Mouse (Mus musculus) naive thymus-derived CD4-positive, alpha-beta T cell, adult 5 months (primary cell): Measurements from ENCODE around the gene Gkn1. TPM values are rescaled to one million over a fixed set of nuclear protein-coding genes. Genes with fewer than 3 reads are reported as not detected.

Experiments
- polyA plus RNA-seq: library from polyadenylated mRNA; unstranded; fragments of 100-300 nt; shearing (Covaris generic); gene quantifications from one replicate; pipeline ENCODE4 v1.2.1, GENCODE M21; 2017

Gene Gkn1
- polyA plus RNA-seq = not detected

DNA sequence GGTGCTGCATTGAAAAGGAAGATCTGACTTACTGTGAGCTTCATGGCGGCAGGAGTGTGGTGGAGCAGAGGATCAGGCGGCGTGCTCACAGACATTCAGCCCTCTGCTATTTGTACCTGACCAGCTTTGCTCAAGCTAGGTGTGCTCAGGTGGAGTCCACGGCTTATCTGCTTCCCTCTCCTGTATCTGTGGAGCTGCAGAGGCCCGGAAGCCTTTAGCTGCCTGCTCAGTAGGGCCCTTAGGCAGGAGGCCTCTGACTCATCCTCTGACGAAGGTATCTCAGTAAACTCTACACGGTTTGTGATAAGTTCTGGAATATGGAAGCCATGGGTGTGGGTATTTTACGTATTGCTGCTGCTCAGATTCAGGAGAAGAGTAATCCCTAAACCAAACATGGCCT, at the start of gene Gkn1:
Gene Gkn1, minus strand, starts transcription at position 114 of the 400 bp plus-strand sequence.

DNA sequence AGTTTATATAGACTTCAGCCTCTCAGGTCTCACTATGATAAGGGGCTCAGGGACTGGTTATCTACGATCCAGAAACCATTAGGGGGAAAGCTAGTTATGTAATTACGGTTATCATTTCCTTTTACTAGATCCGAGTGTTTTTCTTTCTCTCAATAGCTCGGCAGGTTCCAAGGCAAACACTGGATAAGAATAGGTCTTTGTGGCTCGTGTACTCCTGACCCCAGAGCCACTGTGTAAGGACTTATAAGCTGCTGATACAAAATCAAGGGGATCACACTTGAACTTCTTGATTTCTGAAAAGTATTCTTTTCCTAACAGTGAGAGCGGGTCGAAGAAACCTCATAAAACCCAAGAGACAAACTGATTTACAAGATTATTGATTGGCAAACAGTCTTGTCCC, 38.1 kb upstream of the Gkn1 start, which contains the start of gene Gkn3:
Gene Gkn3, minus strand, starts transcription at position 59 of the 400 bp plus-strand sequence.

GRCm38 (mm10) chr6:87373057-87373456, 22.3 kb upstream of the Gkn1 start, which contains the start of gene Gkn2:
Gkn2 (plus strand) TSS chr6:87373357.

GRCm38 (mm10) chr6:87335091-87335934, 15.4 kb downstream of the Gkn1 start, which contains the start of gene Antxr1:
Antxr1 (minus strand) TSS chr6:87335821.

Other genes starting within 250 kb of the Gkn1 start
- gene D6Ertd527e, start 246.2 kb downstream of the Gkn1 start, polyA plus RNA-seq = 0.31 TPM
- 0.11 TPM for gene Antxr1, start 15.1 kb downstream of the Gkn1 start, polyA plus RNA-seq
- gene Gkn2, start 22.4 kb upstream of the Gkn1 start, polyA plus RNA-seq = not detected
- gene Gkn3, start 38.0 kb upstream of the Gkn1 start, polyA plus RNA-seq = not detected
- not detected for gene Bmp10, start 78.1 kb upstream of the Gkn1 start, polyA plus RNA-seq
- gene Arhgap25, start 182.3 kb upstream of the Gkn1 start, polyA plus RNA-seq = 123 TPM
- not detected for gene Prokr1, start 239.8 kb upstream of the Gkn1 start, polyA plus RNA-seq